Mouse (Mus musculus): Measurements from ENCODE around the gene Gm4707. TPM values are rescaled to one million over a fixed set of nuclear protein-coding genes. Genes with fewer than 3 reads are reported as not detected.
"Not testable (repeated sequence)": the region's sequence is repeated elsewhere in the genome, so short reads cannot be mapped to it uniquely, and the experiment has no call there.

Gene Gm4707
- total RNA-seq, 4 experiments from 2014 or later, result 2.3 to 4.0 (median 2.7) TPM

DNA sequence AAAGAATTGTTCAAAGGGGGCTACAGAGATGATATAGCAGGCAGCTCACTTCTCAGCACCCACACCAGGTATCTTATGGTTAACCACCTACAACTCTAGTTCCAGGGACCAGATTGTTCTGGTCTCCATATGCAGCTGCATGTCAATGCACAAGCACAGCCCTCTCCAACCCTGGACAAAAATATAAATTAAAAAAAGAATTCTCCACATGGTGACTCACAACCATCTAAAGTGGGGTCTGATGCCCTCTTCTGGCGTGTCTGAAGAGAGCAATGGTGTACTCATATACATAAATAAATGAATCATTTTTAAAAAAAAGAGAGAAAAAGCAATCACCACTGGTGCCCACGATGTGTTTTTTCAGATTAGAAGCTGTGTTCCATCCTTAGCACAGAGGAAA is 15.0 kb downstream of the Gm4707 start:
- no peak for DNase-seq (ENCODE audit: low spot score in 2 of 2)

DNA sequence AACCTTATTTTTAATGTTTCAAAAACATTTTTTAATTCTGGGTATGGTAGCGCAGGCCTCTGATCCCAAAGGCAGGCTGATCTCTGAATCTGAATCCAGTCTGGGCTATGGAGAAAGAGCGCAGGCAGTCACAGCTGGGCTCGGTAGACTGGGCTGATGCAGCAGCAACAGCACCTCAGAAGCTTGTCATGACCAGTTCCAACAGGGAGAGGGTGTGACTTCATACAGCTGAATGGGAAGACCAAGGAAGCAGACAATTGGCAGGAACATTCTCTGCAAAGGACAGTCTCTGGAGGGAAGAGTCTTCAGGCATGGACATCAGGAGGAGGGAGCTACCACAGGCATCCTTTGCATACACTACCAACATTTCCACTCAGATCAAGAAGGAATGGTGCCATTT is 15.6 kb downstream of the Gm4707 start:
- no peak for DNase-seq (ENCODE audit: low spot score in 2 of 2)

DNA sequence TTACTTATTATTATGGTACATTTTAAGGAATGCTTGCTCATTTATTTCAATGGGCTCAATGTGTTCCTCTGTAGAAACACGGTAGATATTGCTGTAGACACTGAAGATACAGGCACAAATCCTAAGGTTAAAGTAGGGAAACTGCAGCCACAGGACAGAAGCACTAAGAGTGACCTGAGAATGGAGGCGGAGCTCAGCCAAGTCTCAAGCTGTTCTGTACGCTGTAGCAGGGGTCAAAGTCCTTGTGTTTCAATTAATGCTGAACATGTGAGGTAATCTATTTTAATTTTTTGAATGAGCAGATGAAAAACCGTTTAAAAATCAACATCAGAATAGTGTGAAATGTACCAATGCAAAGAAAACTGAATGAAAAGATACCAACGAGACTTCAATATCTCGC is 16.4 kb downstream of the Gm4707 start:
- no peak for DNase-seq (ENCODE audit: low spot score in 2 of 2)

DNA sequence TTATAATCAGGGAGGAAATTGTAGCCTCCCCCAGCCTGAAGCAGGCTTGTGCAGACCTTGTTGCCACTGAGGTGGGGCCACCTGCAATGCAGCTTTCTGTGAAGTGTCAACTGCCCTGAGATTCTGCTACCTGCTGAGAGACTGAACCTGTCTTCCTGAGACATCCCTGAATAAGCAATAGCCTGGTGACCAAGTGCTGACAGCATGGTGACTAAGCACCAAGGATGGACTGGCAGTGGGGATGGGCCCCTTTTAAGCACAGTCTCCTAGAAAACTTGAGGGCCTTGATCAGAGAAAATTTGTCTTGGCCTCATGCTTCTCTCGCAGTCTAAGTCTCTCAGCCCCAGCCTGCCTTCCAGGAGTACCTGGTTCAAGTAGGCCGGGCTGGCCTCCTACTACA is 37.2 kb downstream of the Gm4707 start:
- not testable (repeated sequence) for DNase-seq (ENCODE audit: low spot score in 2 of 2)

DNA sequence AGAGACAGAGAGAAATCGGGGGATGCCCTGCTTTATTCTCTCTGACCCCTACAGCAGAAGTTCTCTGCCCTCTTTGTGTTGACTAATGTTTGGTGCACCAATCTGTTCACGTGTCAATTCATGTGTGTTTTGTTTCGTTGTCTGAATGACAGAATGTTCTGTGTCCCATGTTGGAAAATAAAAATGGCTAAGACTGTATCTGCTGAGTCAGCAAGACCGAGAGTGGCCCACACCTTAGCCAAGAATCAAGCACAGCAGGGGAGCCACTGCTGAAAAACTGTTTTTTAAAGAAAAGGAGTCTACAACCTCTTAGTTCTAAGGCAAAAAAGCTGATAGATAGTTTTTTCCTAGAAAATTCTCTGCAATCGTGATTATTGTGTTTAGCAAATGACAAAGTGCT is 40.3 kb downstream of the Gm4707 start:
- not testable (repeated sequence) for DNase-seq (ENCODE audit: low spot score in 2 of 2)

DNA sequence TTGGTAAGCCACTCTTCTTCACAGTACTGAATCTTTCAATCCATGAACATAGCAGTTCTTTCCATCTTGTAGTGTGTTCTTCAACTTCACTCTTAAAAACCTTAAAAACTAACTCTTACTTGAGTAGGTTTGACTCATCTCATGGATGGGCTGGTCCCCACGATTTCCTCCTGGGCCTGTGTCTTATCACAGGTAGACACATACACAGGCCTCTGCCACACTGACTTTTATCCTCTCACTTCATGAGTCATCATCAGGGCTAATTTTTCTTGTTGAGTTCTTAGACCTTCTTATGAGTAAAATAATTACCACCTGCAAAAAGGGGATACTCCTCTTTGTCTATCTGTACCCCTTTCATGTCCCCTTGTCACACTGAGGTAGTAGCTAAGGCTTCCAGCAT is 42.7 kb downstream of the Gm4707 start:
- no peak for DNase-seq (ENCODE audit: low spot score in 2 of 2)

Other genes starting within 250 kb of the Gm4707 start
- gene Emilin2, start 147.9 kb downstream of the Gm4707 start, total RNA-seq (2022), result 1 to 10 TPM; 2.6 to 5.2 (median 3.7) TPM
- gene Smchd1, start 15.4 kb upstream of the Gm4707 start, total RNA-seq (2022), result 10 to 100 TPM; 26.7 to 32.3 (median 29.8) TPM
- under 1 TPM; 0.37 to 0.82 (median 0.44) TPM for gene Ndc80, start 66.9 kb upstream of the Gm4707 start, total RNA-seq (2022)
- gene Spdya, start 92.1 kb upstream of the Gm4707 start, total RNA-seq (2022), result 1 to 10 TPM; 2.7 to 3.8 (median 2.8) TPM
- gene Wdr43, start 156.0 kb upstream of the Gm4707 start, total RNA-seq (2022), result 10 to 100 TPM; 25.9 to 32.1 (median 29.2) TPM
- 1 to 10 TPM; 2.7 to 5.0 (median 3.4) TPM for gene Togaram2, start 213.3 kb upstream of the Gm4707 start, total RNA-seq (2022)

Measured in left cerebral cortex, adult 8-10 months (tissue).